Mouse (Mus musculus): ENCODE data around the gene Coq6.

- TF ChIP-seq CTCF (IDR thresholded peaks at IDR 0.05; ENCODE audit: extremely low read depth, insufficient read length, insufficient replicate concordance, low read depth, low read length) = peak; percentile 52; the same call in 1 of the 2 replicates
- no peak for TF ChIP-seq POLR2A (IDR thresholded peaks at IDR 0.05; ENCODE audit: low read depth, low read length)
Measured at GRCm38 (mm10) chr12:84347192-84347591, 14.3 kb upstream of the Coq6 start.

Data from small intestine, adult 2 months (tissue).